Mouse (Mus musculus): ENCODE measurements at regions not wholly inside any gene's neighbourhood (a gene's known extent, or its start where the extent isn't known, plus 50 kb on each side); places are given as distances from the start of the nearest gene placed in this dataset.

GRCm38 (mm10) chr2:50902220-50902619 lies 246.7 kb downstream of the Rnd3 start:
- Histone ChIP-seq H3K27me3 (ENCODE audit: control insufficient read depth, insufficient read depth, low read length) (no peaks in the 10 kb centered on the region), H3K4me2 (replicated peaks; ENCODE audit: low read depth, low read length) (no peak overlapping the region), H3K9ac (replicated peaks; ENCODE audit: low read depth, low read length) (no peak overlapping the region), H3K36me3 (ENCODE audit: control insufficient read depth, insufficient read depth, low read length) (no peaks in the 10 kb centered on the region), H3K27ac (ENCODE audit: low read length) (no peak overlapping the region), H3K9me3 (ENCODE audit: control insufficient read depth, low read depth, low read length) (no peaks in the 10 kb centered on the region), H3K4me1 (ENCODE audit: control insufficient read depth, insufficient read depth, low read length) (no peaks in the 10 kb centered on the region), H3K4me3 (ENCODE audit: low read depth, low read length) (no peak overlapping the region)
- no peak for ATAC-seq (ENCODE audit: insufficient number of reproducible peaks, insufficient read depth, low FRiP score, low read depth)
- WGBS: 62% methylated on average over 9 of the region's 9 CpGs

- ATAC-seq (ENCODE audit: insufficient number of reproducible peaks, insufficient read depth, low FRiP score, low read depth): no peak
- 72% methylated on average over 5 of the region's 5 CpGs for WGBS
- H3K27ac ChIP-seq (ENCODE audit: low read length): no peak overlapping the region
- no peak overlapping the region for H3K9ac ChIP-seq (replicated peaks; ENCODE audit: low read depth, low read length)
- H3K9me3 ChIP-seq (ENCODE audit: control insufficient read depth, low read depth, low read length): no peaks in the 10 kb centered on the region
- no peak overlapping the region for H3K4me3 ChIP-seq (ENCODE audit: low read depth, low read length)
- H3K27me3 ChIP-seq (ENCODE audit: control insufficient read depth, insufficient read depth, low read length): no peaks in the 10 kb centered on the region
- no peak overlapping the region for H3K4me2 ChIP-seq (replicated peaks; ENCODE audit: low read depth, low read length)
- no peaks in the 10 kb centered on the region for H3K4me1 ChIP-seq (ENCODE audit: control insufficient read depth, insufficient read depth, low read length)
- no peaks in the 10 kb centered on the region for H3K36me3 ChIP-seq (ENCODE audit: control insufficient read depth, insufficient read depth, low read length)
Measured at GRCm38 (mm10) chr2:50888992-50889391, 259.9 kb downstream of the Rnd3 start.

DNA sequence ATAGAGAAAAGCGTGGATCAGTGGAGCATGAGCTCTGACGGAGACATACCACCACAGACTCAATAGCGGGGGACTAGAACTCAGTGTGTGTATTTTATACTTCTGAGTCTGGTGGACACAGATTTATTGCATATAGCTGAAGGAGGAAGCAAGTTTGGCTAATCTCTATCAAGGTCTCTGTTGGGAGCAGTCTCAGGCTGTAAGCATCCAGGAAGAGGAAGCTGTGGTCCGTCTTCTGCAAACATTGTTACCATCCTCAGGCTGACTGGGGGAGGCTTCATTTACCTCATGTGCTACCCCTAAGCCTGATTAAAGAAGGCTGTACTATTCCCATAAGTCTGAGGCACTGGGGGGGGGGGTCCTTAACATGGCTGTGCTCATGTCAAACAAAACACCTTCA lies 261.0 kb downstream of the Rnd3 start:
- ATAC-seq (ENCODE audit: insufficient number of reproducible peaks, insufficient read depth, low FRiP score, low read depth): no peak
- no peaks in the 10 kb centered on the region for H3K36me3 ChIP-seq (ENCODE audit: control insufficient read depth, insufficient read depth, low read length)
- H3K27ac ChIP-seq (ENCODE audit: low read length): no peak overlapping the region
- no peak overlapping the region for H3K4me2 ChIP-seq (replicated peaks; ENCODE audit: low read depth, low read length)
- no peaks in the 10 kb centered on the region for H3K4me1 ChIP-seq (ENCODE audit: control insufficient read depth, insufficient read depth, low read length)
- no peak overlapping the region for H3K9ac ChIP-seq (replicated peaks; ENCODE audit: low read depth, low read length)
- H3K4me3 ChIP-seq (ENCODE audit: low read depth, low read length): no peak overlapping the region
- H3K27me3 ChIP-seq (ENCODE audit: control insufficient read depth, insufficient read depth, low read length): no peaks in the 10 kb centered on the region
- 79% methylated on average over 4 of the region's 4 CpGs for WGBS
- H3K9me3 ChIP-seq (ENCODE audit: control insufficient read depth, low read depth, low read length): no peaks in the 10 kb centered on the region

GRCm38 (mm10) chr2:50885924-50886315 lies 263.0 kb downstream of the Rnd3 start:
- Histone ChIP-seq H3K4me1 (ENCODE audit: control insufficient read depth, insufficient read depth, low read length) (no peaks in the 10 kb centered on the region), H3K4me2 (replicated peaks; ENCODE audit: low read depth, low read length) (no peak overlapping the region), H3K9ac (replicated peaks; ENCODE audit: low read depth, low read length) (no peak overlapping the region), H3K9me3 (ENCODE audit: control insufficient read depth, low read depth, low read length) (no peaks in the 10 kb centered on the region), H3K36me3 (ENCODE audit: control insufficient read depth, insufficient read depth, low read length) (no peaks in the 10 kb centered on the region), H3K27me3 (ENCODE audit: control insufficient read depth, insufficient read depth, low read length) (no peaks in the 10 kb centered on the region), H3K27ac (ENCODE audit: low read length) (no peak overlapping the region), H3K4me3 (ENCODE audit: low read depth, low read length) (no peak overlapping the region)
- 46% methylated on average over 7 of the region's 7 CpGs for WGBS
- ATAC-seq (ENCODE audit: insufficient number of reproducible peaks, insufficient read depth, low FRiP score, low read depth): no peak

DNA sequence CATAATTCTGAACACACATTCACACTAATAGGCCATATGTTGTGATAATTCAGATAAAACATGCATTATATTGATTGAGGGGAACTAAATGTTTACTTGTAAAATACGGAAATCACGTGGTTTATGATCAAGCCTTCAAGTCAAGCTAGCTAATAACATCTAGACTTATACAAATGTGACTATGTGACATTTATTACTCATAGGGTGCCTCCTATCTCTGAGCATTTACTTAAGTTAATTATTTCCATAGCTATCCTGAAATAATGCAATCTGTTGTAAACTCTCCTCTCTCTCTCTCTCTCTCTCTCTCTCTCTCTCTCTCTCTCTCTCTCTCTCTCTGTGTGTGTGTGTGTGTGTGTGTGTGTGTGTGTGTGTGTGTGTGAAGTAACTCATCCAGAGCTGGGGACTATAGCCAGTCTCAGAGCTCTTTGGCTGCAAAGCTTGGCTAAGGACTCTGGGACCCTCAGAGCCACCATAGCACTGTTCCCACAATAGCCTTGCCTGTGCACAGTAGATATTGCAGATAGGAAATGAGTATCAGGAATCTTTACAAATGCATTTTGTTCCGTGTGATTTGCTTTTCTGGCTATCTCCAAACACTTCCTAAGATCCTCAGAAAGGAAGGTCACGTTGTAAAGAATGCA lies 263.5 kb downstream of the Rnd3 start:
- no peak overlapping the region for H3K27ac ChIP-seq (ENCODE audit: low read length)
- no peaks in the 10 kb centered on the region for H3K27me3 ChIP-seq (ENCODE audit: control insufficient read depth, insufficient read depth, low read length)
- no peak overlapping the region for H3K4me3 ChIP-seq (ENCODE audit: low read depth, low read length)
- H3K4me1 ChIP-seq (ENCODE audit: control insufficient read depth, insufficient read depth, low read length): no peaks in the 10 kb centered on the region
- no peak for ATAC-seq (ENCODE audit: insufficient number of reproducible peaks, insufficient read depth, low FRiP score, low read depth)
- H3K9me3 ChIP-seq (ENCODE audit: control insufficient read depth, low read depth, low read length): no peaks in the 10 kb centered on the region
- no peaks in the 10 kb centered on the region for H3K36me3 ChIP-seq (ENCODE audit: control insufficient read depth, insufficient read depth, low read length)
- H3K9ac ChIP-seq (replicated peaks; ENCODE audit: low read depth, low read length): no peak overlapping the region
- H3K4me2 ChIP-seq (replicated peaks; ENCODE audit: low read depth, low read length): no peak overlapping the region
- WGBS: 65% methylated on average over 4 of the region's 4 CpGs

GRCm38 (mm10) chr2:50881514-50882038 lies 267.3 kb downstream of the Rnd3 start:
- H3K4me2 ChIP-seq (replicated peaks; ENCODE audit: low read depth, low read length): no peak overlapping the region
- H3K27ac ChIP-seq (ENCODE audit: low read length): no peak overlapping the region
- no peak for ATAC-seq (ENCODE audit: insufficient number of reproducible peaks, insufficient read depth, low FRiP score, low read depth)
- H3K4me1 ChIP-seq (ENCODE audit: control insufficient read depth, insufficient read depth, low read length): no peaks in the 10 kb centered on the region
- no peak overlapping the region for H3K4me3 ChIP-seq (ENCODE audit: low read depth, low read length)
- H3K9ac ChIP-seq (replicated peaks; ENCODE audit: low read depth, low read length): no peak overlapping the region
- H3K27me3 ChIP-seq (ENCODE audit: control insufficient read depth, insufficient read depth, low read length): no peaks in the 10 kb centered on the region
- H3K9me3 ChIP-seq (ENCODE audit: control insufficient read depth, low read depth, low read length): no peaks in the 10 kb centered on the region
- no peaks in the 10 kb centered on the region for H3K36me3 ChIP-seq (ENCODE audit: control insufficient read depth, insufficient read depth, low read length)
- WGBS: 62% methylated on average over 4 of the region's 4 CpGs

DNA sequence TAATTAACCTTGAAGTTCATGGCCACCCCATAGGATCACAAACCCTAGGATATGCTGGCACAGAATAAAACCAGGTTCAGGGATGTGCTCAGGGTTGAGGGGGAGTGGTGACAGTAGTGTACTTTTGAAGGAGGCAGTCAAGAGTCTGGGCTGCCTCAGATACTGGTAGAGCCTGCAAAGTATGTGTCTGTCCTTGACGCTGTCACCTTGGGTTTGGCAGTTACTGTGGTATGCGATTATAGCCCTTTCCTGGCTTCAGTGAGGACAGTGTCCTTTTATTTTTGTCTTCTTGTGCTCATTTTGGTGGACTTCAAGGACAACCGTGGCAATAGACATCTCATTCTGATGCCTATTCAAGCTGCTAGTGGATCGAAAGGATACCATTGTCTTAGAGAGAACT lies 268.1 kb downstream of the Rnd3 start:
- Histone ChIP-seq H3K27me3 (ENCODE audit: control insufficient read depth, insufficient read depth, low read length) (no peaks in the 10 kb centered on the region), H3K4me2 (replicated peaks; ENCODE audit: low read depth, low read length) (no peak overlapping the region), H3K9me3 (ENCODE audit: control insufficient read depth, low read depth, low read length) (no peaks in the 10 kb centered on the region), H3K9ac (replicated peaks; ENCODE audit: low read depth, low read length) (no peak overlapping the region), H3K27ac (ENCODE audit: low read length) (no peak overlapping the region), H3K4me3 (ENCODE audit: low read depth, low read length) (no peak overlapping the region), H3K4me1 (ENCODE audit: control insufficient read depth, insufficient read depth, low read length) (no peaks in the 10 kb centered on the region), H3K36me3 (ENCODE audit: control insufficient read depth, insufficient read depth, low read length) (no peaks in the 10 kb centered on the region)
- ATAC-seq (ENCODE audit: insufficient number of reproducible peaks, insufficient read depth, low FRiP score, low read depth): no peak
- WGBS: 88% methylated on average over 4 of the region's 4 CpGs

DNA sequence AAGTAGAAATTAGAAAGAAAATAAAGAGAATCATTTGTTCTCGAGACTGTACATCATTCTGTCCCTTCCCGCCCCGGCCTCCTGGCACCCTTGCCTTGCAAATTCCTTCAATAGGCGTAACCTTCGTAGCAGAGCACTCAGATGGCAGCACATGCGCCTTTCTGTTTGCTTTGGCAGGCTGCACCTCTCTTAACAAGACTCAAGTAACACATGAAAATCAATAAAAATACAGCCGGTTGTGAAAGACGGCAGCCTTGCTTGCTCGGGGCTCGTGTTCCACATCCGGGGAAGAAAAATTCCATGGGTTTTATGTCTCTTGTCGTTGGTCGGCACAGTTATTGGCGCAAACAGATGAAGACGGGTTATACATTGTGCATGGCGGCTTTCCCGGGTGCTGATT lies 271.2 kb downstream of the Rnd3 start:
- no peaks in the 10 kb centered on the region for H3K4me1 ChIP-seq (ENCODE audit: control insufficient read depth, insufficient read depth, low read length)
- 68% methylated on average over 17 of the region's 17 CpGs for WGBS
- peak; percentile 65 for ATAC-seq (ENCODE audit: insufficient number of reproducible peaks, insufficient read depth, low FRiP score, low read depth)

GRCm38 (mm10) chr2:50875072-50875471 lies 273.8 kb downstream of the Rnd3 start:
- Histone ChIP-seq H3K4me1 (ENCODE audit: control insufficient read depth, insufficient read depth, low read length) (no peaks in the 10 kb centered on the region), H3K9ac (replicated peaks; ENCODE audit: low read depth, low read length) (no peak overlapping the region), H3K9me3 (ENCODE audit: control insufficient read depth, low read depth, low read length) (no peaks in the 10 kb centered on the region), H3K27ac (ENCODE audit: low read length) (no peak overlapping the region), H3K36me3 (ENCODE audit: control insufficient read depth, insufficient read depth, low read length) (no peaks in the 10 kb centered on the region), H3K4me2 (replicated peaks; ENCODE audit: low read depth, low read length) (no peak overlapping the region), H3K4me3 (ENCODE audit: low read depth, low read length) (no peak overlapping the region), H3K27me3 (ENCODE audit: control insufficient read depth, insufficient read depth, low read length) (no peaks in the 10 kb centered on the region)
- WGBS: 87% methylated on average over 6 of the region's 6 CpGs
- ATAC-seq (ENCODE audit: insufficient number of reproducible peaks, insufficient read depth, low FRiP score, low read depth): no peak

More for the DNA sequence above, 271.2 kb downstream of the Rnd3 start:
- no peaks in the 10 kb centered on the region for H3K27me3 ChIP-seq (ENCODE audit: control insufficient read depth, insufficient read depth, low read length)
- H3K27ac ChIP-seq (ENCODE audit: low read length): no peak overlapping the region
- no peak overlapping the region for H3K9ac ChIP-seq (replicated peaks; ENCODE audit: low read depth, low read length)
- H3K36me3 ChIP-seq (ENCODE audit: control insufficient read depth, insufficient read depth, low read length): no peaks in the 10 kb centered on the region
- no peak overlapping the region for H3K4me3 ChIP-seq (ENCODE audit: low read depth, low read length)
- no peaks in the 10 kb centered on the region for H3K9me3 ChIP-seq (ENCODE audit: control insufficient read depth, low read depth, low read length)
- no peak overlapping the region for H3K4me2 ChIP-seq (replicated peaks; ENCODE audit: low read depth, low read length)
